In the genomic region with DNA sequence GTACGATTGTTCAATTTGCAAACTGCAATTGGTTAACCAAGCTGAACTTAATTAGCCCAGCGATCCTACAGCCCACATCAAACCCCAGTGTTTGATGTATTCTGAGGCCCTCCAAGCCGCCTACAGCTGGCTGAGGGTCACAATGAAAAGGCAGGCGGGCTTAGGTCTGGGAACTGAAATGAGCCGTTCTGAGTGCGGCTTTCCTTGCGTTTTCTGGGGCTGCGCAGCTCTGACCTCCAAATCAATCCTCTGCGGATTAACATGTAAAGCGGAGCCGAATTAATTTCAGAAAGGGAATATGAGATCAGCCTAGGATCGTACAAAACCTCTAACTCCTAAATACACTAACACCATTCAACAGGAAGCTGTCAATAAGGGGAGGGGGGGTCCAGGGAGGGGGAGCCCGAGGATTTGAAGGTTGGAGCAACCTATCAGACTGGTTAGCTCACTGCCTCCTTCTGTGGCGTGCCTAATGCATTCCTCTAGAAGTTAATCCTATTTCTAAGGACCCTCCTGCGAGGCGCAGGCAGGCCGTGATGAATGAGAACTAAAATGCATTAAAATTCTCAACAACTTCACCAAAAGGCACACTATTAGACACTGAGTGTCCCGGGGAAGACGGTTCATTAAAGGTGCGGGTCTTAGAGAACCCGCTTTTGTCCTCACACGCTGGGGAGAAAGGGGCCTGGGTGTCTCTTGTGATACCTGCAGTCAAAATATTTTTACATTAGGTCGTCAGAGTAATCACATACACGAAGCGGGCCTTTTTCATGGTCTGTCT, we compare ENCODE assay signal across 11 mouse cellular contexts.
DNase-seq lines count a peak whose midpoint lies in the region; ATAC-seq and TF ChIP-seq lines count a peak whose summit lies in the region.
"Had no signal": no experiment of that assay in that cellular context is flagged by ENCODE, and none has a peak within 500 bp of the region (broad histone marks: within the 10 kb centered on the region; RNA-seq: fewer than 3 reads in every experiment).

No protein-coding gene starts in this region.

- H3K9ac ChIP-seq in kidney, embryonic 16.5 days (replicated peaks; ENCODE audit: low read length): no peak overlapping the region
- no peak overlapping the region for H3K9ac ChIP-seq in forebrain, postnatal 0 days
- H3K9ac ChIP-seq in midbrain, embryonic 11.5 days (ENCODE audit: low read length): no peak overlapping the region
- H3K9ac ChIP-seq: liver, embryonic 15.5 days had no signal

- no peaks in the 10 kb centered on the region for H3K36me3 ChIP-seq in kidney, embryonic 16.5 days (ENCODE audit: insufficient read depth, low read length)
- H3K36me3 ChIP-seq in forebrain, postnatal 0 days (ENCODE audit: insufficient read depth): no peaks in the 10 kb centered on the region
- H3K36me3 ChIP-seq in midbrain, embryonic 11.5 days (ENCODE audit: control insufficient read depth, insufficient read depth, low read length): no peaks in the 10 kb centered on the region
- H3K36me3 ChIP-seq: liver, embryonic 15.5 days had no signal

- no peak overlapping the region for H3K27ac ChIP-seq in kidney, embryonic 16.5 days (ENCODE audit: low read length)
- H3K27ac ChIP-seq in forebrain, postnatal 0 days (ENCODE audit: low read depth, low read length): no peak overlapping the region
- H3K27ac ChIP-seq in midbrain, embryonic 11.5 days (ENCODE audit: low read depth, low read length): peak overlapping the region; percentile 37
- H3K27ac ChIP-seq: liver, embryonic 15.5 days had no signal

- ATAC-seq in kidney, embryonic 16.5 days (ENCODE audit: low FRiP score, low TSS enrichment): no peak
- peak; percentile 16; the same call in 1 of the 2 replicates for ATAC-seq in forebrain, postnatal 0 days
- ATAC-seq in midbrain, embryonic 11.5 days (ENCODE audit: low FRiP score): peak; percentile 91
- no peak for ATAC-seq in erythroid progenitor cell, adult 5-6 weeks (replicated peaks; ENCODE audit: low FRiP score, poor library complexity, severe bottlenecking)

- H3K4me1 ChIP-seq in kidney, embryonic 16.5 days (ENCODE audit: insufficient read depth, low read length): peaks cover 15% of the 10 kb centered on the region
- H3K4me1 ChIP-seq in forebrain, postnatal 0 days (ENCODE audit: insufficient read depth): peaks cover 8% of the 10 kb centered on the region; the same call in 1 of the 2 replicates
- peaks cover 27% of the 10 kb centered on the region for H3K4me1 ChIP-seq in midbrain, embryonic 11.5 days (ENCODE audit: control insufficient read depth, insufficient read depth, low read length)
- H3K4me1 ChIP-seq: liver, embryonic 15.5 days had no signal

- WGBS in kidney, embryonic 16.5 days: 34% methylated on average over 25 of the region's 25 CpGs
- 13% methylated on average over 25 of the region's 25 CpGs for WGBS in forebrain, postnatal 0 days
- 3% methylated on average over 25 of the region's 25 CpGs for WGBS in midbrain, embryonic 11.5 days

- no peak for TF ChIP-seq CTCF in forebrain, postnatal 0 days (IDR thresholded peaks at IDR 0.05; ENCODE audit: low read depth)

- H3K4me2 ChIP-seq in kidney, embryonic 16.5 days (replicated peaks; ENCODE audit: low read depth, low read length): 0 out of 2 replicates have a peak overlapping the region, but pooled peaks have one; percentile 10
- no peak overlapping the region; the same call in 1 of the 2 replicates for H3K4me2 ChIP-seq in forebrain, postnatal 0 days (ENCODE audit: low read depth)
- peak overlapping the region; percentile 30 for H3K4me2 ChIP-seq in midbrain, embryonic 11.5 days
- H3K4me2 ChIP-seq: liver, embryonic 15.5 days had no signal

- DNase-seq in kidney, postnatal 4 days: no peak
- peak; percentile 47 for DNase-seq in forebrain, postnatal 0 days
- DNase-seq in midbrain, embryonic 11.5 days (ENCODE audit: low spot score, missing footprints): peak; percentile 96
- peak; percentile 34 for DNase-seq in retina, postnatal 7 days (ENCODE audit: low read depth, low spot score)
- no peak for DNase-seq in thymus, postnatal 36 days
- no peak for DNase-seq in urinary bladder, postnatal 4 days (ENCODE audit: low spot score in 2 of 2)
- DNase-seq: gastrocnemius, postnatal 36 days; thymus, adult 2 months had no signal

- H3K27me3 ChIP-seq in kidney, embryonic 16.5 days (ENCODE audit: insufficient read depth, low read length): peaks cover 10% of the 10 kb centered on the region
- H3K27me3 ChIP-seq in forebrain, postnatal 0 days (ENCODE audit: insufficient read depth, low read length): peaks cover 12% of the 10 kb centered on the region; the same call in 1 of the 2 replicates
- peaks cover 74% of the 10 kb centered on the region for H3K27me3 ChIP-seq in midbrain, embryonic 11.5 days (ENCODE audit: control insufficient read depth, insufficient read depth, low read length)

- no peak overlapping the region for H3K4me3 ChIP-seq in kidney, embryonic 16.5 days (ENCODE audit: low read length)
- no peak overlapping the region for H3K4me3 ChIP-seq in forebrain, postnatal 0 days (ENCODE audit: low read depth, low read length)
- no peak overlapping the region for H3K4me3 ChIP-seq in midbrain, embryonic 11.5 days (ENCODE audit: low read depth, low read length)
- H3K4me3 ChIP-seq: liver, embryonic 15.5 days had no signal

- H3K9me3 ChIP-seq in kidney, embryonic 16.5 days (ENCODE audit: low read length): no peaks in the 10 kb centered on the region
- no peaks in the 10 kb centered on the region for H3K9me3 ChIP-seq in forebrain, postnatal 0 days (ENCODE audit: low read length)
- H3K9me3 ChIP-seq in midbrain, embryonic 11.5 days (ENCODE audit: control insufficient read depth, low read length): no peaks in the 10 kb centered on the region
- H3K9me3 ChIP-seq: liver, embryonic 15.5 days had no signal

Comparison
In these comparisons a context has a peak if more than half of its experiments do, and no peak if none do; other contexts are left out.
1. ATAC-seq: peak in forebrain, postnatal 0 days (single experiment) and midbrain, embryonic 11.5 days (single experiment); none in kidney, embryonic 16.5 days (single experiment) and erythroid progenitor cell, adult 5-6 weeks (single experiment).
2. DNase-seq: peak in forebrain, postnatal 0 days (single experiment), midbrain, embryonic 11.5 days (single experiment) and retina, postnatal 7 days (single experiment); none in kidney, postnatal 4 days (0 of 2), thymus, postnatal 36 days (0 of 2) and urinary bladder, postnatal 4 days (0 of 2).